Mouse (Mus musculus) CH12.LX (cell line): ENCODE measurements around the gene Dcst1. TPM values are rescaled to one million over a fixed set of nuclear protein-coding genes. Genes with fewer than 3 reads are reported as not detected.

Experiments used
- DNase-seq: peaks from one replicate; pipeline ENCODE4 v3.0.0-alpha.2; 2013; ENCODE audit errors: extremely low read depth
- H3K27ac ChIP-seq: 2 replicates; pipeline ENCODE4 v1.5.1; 2012; ENCODE audit warnings: low read depth, mild to moderate bottlenecking, control low read depth, moderate library complexity; ENCODE audit not compliant: insufficient read depth
- H3K27me3 ChIP-seq: replicated peaks from 2 replicates; pipeline ENCODE3; 2012; ENCODE audit warnings: inconsistent platforms
- H3K36me3 ChIP-seq, 2 experiments: replicated peaks in 1 of 2; 2 replicates each; pipeline versions ENCODE3 to v1.6.1; 2012; ENCODE audit warnings: inconsistent platforms in 1 of 2, low read length in 1 of 2, mild to moderate bottlenecking in 1 of 2, mixed read lengths in 1 of 2, moderate library complexity in 1 of 2; ENCODE audit not compliant: control insufficient read depth in 1 of 2, insufficient read depth in 1 of 2
- H3K4me1 ChIP-seq, 2 experiments: 2 replicates each; pipeline ENCODE4 v1.6.1; 2012; ENCODE audit warnings: inconsistent platforms in 1 of 2, moderate library complexity in 1 of 2; ENCODE audit not compliant: insufficient read depth in 2 of 2, control insufficient read depth in 1 of 2
- H3K4me2 ChIP-seq: 2 replicates; pipeline ENCODE4 v1.6.1; 2012; ENCODE audit warnings: low read depth, mild to moderate bottlenecking, control low read depth; ENCODE audit not compliant: poor library complexity, insufficient read depth, severe bottlenecking
- H3K4me3 ChIP-seq, 3 experiments: fragments of 150-350 bp in 1 of 3; sonication (generic) in 1 of 3; replicated peaks in 1 of 3; 2 replicates each; pipeline versions ENCODE3 to v1.5.1; 2011 to 2012; ENCODE audit warnings: low read depth in 2 of 3, low read length in 2 of 3, mild to moderate bottlenecking in 2 of 3, moderate library complexity in 2 of 3, control low read depth in 1 of 3, improper control_type of control experiment in 1 of 3, inconsistent platforms in 1 of 3, mixed read lengths in 1 of 3; ENCODE audit not compliant: poor library complexity in 1 of 3
- H3K79me2 ChIP-seq: replicated peaks from 2 replicates; pipeline ENCODE4 v1.6.1; 2012; ENCODE audit warnings: mild to moderate bottlenecking, moderate library complexity; ENCODE audit not compliant: control insufficient read depth, poor library complexity, insufficient read depth, severe bottlenecking; ENCODE audit errors: extremely low read depth
- H3K9ac ChIP-seq: 2 replicates; pipeline ENCODE4 v1.6.1; 2012; ENCODE audit warnings: low read depth, mild to moderate bottlenecking, control low read depth, moderate library complexity; ENCODE audit not compliant: insufficient read depth
- H3K9me3 ChIP-seq: replicated peaks from 2 replicates; pipeline ENCODE3; 2012; ENCODE audit warnings: low read length, inconsistent platforms, mixed read lengths
- BHLHE40 ChIP-seq: IDR thresholded peaks from 2 replicates; pipeline ENCODE4 v1.6.1; 2011; ENCODE audit warnings: mild to moderate bottlenecking, low read depth, low read length, improper control_type of control experiment
- CHD2 ChIP-seq: IDR thresholded peaks from 2 replicates; pipeline ENCODE4 v1.6.1; 2011; ENCODE audit warnings: low read length, improper control_type of control experiment
- E2F4 ChIP-seq: IDR thresholded peaks from 2 replicates; pipeline ENCODE4 v1.6.1; 2011; ENCODE audit warnings: low read depth, low read length, improper control_type of control experiment; ENCODE audit not compliant: insufficient replicate concordance
- ELF1 ChIP-seq: IDR thresholded peaks from 2 replicates; pipeline ENCODE4 v1.6.1; 2014; ENCODE audit warnings: low read depth, mild to moderate bottlenecking, inconsistent platforms, low read length, improper control_type of control experiment
- EP300 ChIP-seq: IDR thresholded peaks from 2 replicates; pipeline ENCODE4 v1.6.1; 2011; ENCODE audit warnings: low read length, improper control_type of control experiment
- GABPA ChIP-seq: IDR thresholded peaks from 2 replicates; pipeline ENCODE4 v1.6.1; 2012; ENCODE audit warnings: low read depth, low read length, improper control_type of control experiment, inconsistent platforms; ENCODE audit not compliant: insufficient replicate concordance
- HCFC1 ChIP-seq: IDR thresholded peaks from 2 replicates; pipeline ENCODE4 v1.6.1; 2012; ENCODE audit warnings: low read depth, mild to moderate bottlenecking, inconsistent platforms, low read length, improper control_type of control experiment
- JUN ChIP-seq: IDR thresholded peaks from 2 replicates; pipeline ENCODE4 v1.6.1; 2011; ENCODE audit warnings: low read depth, mild to moderate bottlenecking, low read length, improper control_type of control experiment, moderate library complexity; ENCODE audit not compliant: insufficient read depth
- KAT2A ChIP-seq: IDR thresholded peaks from 2 replicates; pipeline ENCODE4 v1.6.1; 2012; ENCODE audit warnings: low read length, improper control_type of control experiment, inconsistent platforms; ENCODE audit not compliant: insufficient replicate concordance
- MAFK ChIP-seq: IDR thresholded peaks from 2 replicates; pipeline ENCODE4 v1.6.1; 2011; ENCODE audit warnings: low read length, improper control_type of control experiment; ENCODE audit not compliant: insufficient replicate concordance
- MAX ChIP-seq: IDR thresholded peaks from 2 replicates; pipeline ENCODE4 v1.6.1; 2011; ENCODE audit warnings: low read length, improper control_type of control experiment
- MAZ ChIP-seq: IDR thresholded peaks from 2 replicates; pipeline ENCODE4 v1.6.1; 2012; ENCODE audit warnings: low read depth, mild to moderate bottlenecking, inconsistent platforms, low read length, improper control_type of control experiment, moderate library complexity
- MEF2A ChIP-seq: IDR thresholded peaks from 2 replicates; pipeline ENCODE4 v1.6.1; 2014; ENCODE audit warnings: low read depth, mild to moderate bottlenecking, inconsistent platforms, low read length, improper control_type of control experiment, borderline replicate concordance
- MXI1 ChIP-seq: IDR thresholded peaks from 2 replicates; pipeline ENCODE4 v1.6.1; 2011; ENCODE audit warnings: mild to moderate bottlenecking, low read depth, low read length, improper control_type of control experiment
- NELFE ChIP-seq: IDR thresholded peaks from 2 replicates; pipeline ENCODE4 v1.6.1; 2011; ENCODE audit warnings: low read depth, low read length, improper control_type of control experiment
- NRF1 ChIP-seq: IDR thresholded peaks from 2 replicates; pipeline ENCODE4 v1.6.1; 2014; ENCODE audit warnings: low read depth, mild to moderate bottlenecking, inconsistent platforms, low read length, improper control_type of control experiment, moderate library complexity
- POLR2AphosphoS2 ChIP-seq: IDR thresholded peaks from 2 replicates; pipeline ENCODE4 v1.6.1; 2011; ENCODE audit warnings: low read depth, low read length, improper control_type of control experiment
- RAD21 ChIP-seq: IDR thresholded peaks from 2 replicates; pipeline ENCODE4 v1.6.1; 2011; ENCODE audit warnings: low read depth, mild to moderate bottlenecking, low read length, improper control_type of control experiment, moderate library complexity
- RCOR1 ChIP-seq: conservative IDR thresholded peaks from 2 replicates; pipeline ENCODE4 v1.6.1; 2012; ENCODE audit warnings: low read depth, mild to moderate bottlenecking, inconsistent platforms, low read length, improper control_type of control experiment
- UBTF ChIP-seq: IDR thresholded peaks from 2 replicates; pipeline ENCODE4 v1.6.1; 2012; ENCODE audit warnings: low read depth, mild to moderate bottlenecking, inconsistent platforms, low read length, improper control_type of control experiment, moderate library complexity
- ZC3H11A ChIP-seq: IDR thresholded peaks from 2 replicates; pipeline ENCODE4 v1.6.1; 2012; ENCODE audit warnings: low read depth, mild to moderate bottlenecking, inconsistent platforms, low read length, improper control_type of control experiment
- ZKSCAN1 ChIP-seq: IDR thresholded peaks from 2 replicates; pipeline ENCODE4 v1.6.1; 2012; ENCODE audit warnings: low read depth, inconsistent platforms, low read length, improper control_type of control experiment, borderline replicate concordance
- ZMIZ1 ChIP-seq: IDR thresholded peaks from 2 replicates; pipeline ENCODE4 v1.6.1; 2012; ENCODE audit warnings: low read depth, mild to moderate bottlenecking, inconsistent platforms, low read length, improper control_type of control experiment
- dilution Hi-C: fragments of 300-500 bp; cut with MboI; formaldehyde crosslinking; loops from 2 replicates; pipeline ENCODE4 v1.14.3; 2020; ENCODE audit warnings: low sequenced_read_pairs; ENCODE audit not compliant: extremely low pct_unique_long_range_greater_than_20kb, extremely low pct_ligation_motif_present
- in situ Hi-C: fragments of 300-500 bp; cut with MboI; formaldehyde crosslinking; loops from 3 replicates; pipeline ENCODE4 v1.14.3; 2019; ENCODE audit warnings: low sequenced_read_pairs, low pct_ligation_motif_present, low pct_unique_long_range_greater_than_20kb, mixed read lengths
- polyA plus RNA-seq: library from polyadenylated mRNA; unstranded; fragments of >175 nt; gene quantifications from 2 replicates; pipeline ENCODE4 v1.2.1, GENCODE M21; 2012; ENCODE audit warnings: low read depth; ENCODE audit not compliant: insufficient read length
- total RNA-seq, 2 experiments: library from RNA; depleted of rRNA; stranded (reverse); fragments of 300-350 nt in 1 of 2; fragments of >200 nt in 1 of 2; gene quantifications; 2 replicates each; pipeline ENCODE4 v1.2.3; 2012 to 2014

Gene Dcst1
- total and polyA plus RNA-seq, 3 experiments = 0.04 to 0.10 TPM; not detected in 1

DNA sequence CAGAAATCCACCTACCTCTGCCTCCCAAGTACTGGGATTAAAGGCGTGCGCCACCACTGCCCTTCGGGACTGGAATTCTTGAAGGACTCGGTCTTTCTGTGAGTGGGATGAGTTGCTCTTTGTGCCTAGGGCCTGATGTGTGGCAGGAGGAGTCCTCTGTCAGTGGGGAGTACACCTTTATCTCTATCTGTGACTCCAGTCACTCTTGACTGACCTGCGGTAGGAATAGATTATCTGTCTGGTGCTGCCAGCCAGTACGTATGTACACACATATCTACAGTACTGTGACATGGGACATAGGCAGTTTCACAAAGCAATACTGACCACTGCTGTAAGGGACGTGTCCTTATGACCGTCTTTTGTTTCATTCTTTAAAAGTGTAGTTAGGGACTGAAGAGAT lies 39.2 kb downstream of the Dcst1 start:
- Histone ChIP-seq H3K9ac (no peak overlapping the region), H3K4me1 (peaks cover 21 to 29% of the 10 kb centered on the region in 2 experiments), H3K27ac (no peak overlapping the region), H3K36me3 (no peaks in the 10 kb centered on the region), H3K4me2 (no peak overlapping the region), H3K4me3 (no peak overlapping the region), H3K27me3 (peaks cover 74% of the 10 kb centered on the region), H3K79me2 (no peaks in the 10 kb centered on the region), H3K9me3 (no peaks in the 10 kb centered on the region)
- TF ChIP-seq E2F4 (no peak), RCOR1 (no peak), MAZ (no peak), NELFE (no peak), MXI1 (no peak), ZC3H11A (no peak), MAX (no peak), RAD21 (no peak), KAT2A (no peak), CHD2 (no peak), HCFC1 (no peak), POLR2AphosphoS2 (no peak), MEF2A (no peak), JUN (no peak)
- in situ Hi-C loops = loop anchor here (25.0 kb wide), 2 partner anchors 361 to 436 kb away; partner anchors contain the start of genes Chrnb2 and Ube2q1
- DNase-seq = no peak
- dilution Hi-C loops = no loop called here

DNA sequence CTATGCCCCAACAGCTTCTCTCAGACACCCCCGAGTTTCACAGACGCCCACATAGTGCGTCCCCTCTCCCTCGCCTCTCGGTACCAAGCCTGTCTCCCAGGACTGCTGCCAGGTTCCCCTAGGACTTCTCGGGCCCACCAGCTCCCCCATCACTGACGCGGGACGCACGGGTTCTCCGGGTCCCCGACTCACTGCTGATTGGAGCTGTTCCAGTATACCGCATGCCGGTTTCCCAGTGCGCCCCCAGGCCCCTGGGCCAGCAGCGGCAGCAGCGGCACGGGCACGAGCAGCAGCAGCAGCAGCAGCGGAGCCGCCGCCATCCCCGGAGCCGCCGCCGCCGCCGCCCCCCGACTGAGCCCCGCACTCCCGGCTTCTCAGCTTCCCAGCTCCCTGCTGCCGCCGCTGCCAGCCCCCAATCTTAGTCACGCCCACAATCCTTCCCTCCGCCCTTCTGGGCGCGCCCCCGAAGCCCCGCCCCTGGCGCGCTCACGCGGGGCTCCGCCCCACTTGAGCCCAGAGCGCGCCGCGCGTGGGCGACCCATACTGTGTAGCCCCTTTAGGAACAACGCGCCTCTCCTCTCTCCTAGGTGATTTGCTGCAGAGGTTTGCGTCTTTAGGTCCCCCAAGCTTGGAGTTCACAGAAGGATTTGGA lies 42.4 kb downstream of the Dcst1 start, which contains the start of gene Efna3:
Efna3 (minus strand) TSS at position 452 of the 652 bp plus-strand sequence.
- no peak for DNase-seq
- TF ChIP-seq NRF1 (no peak), JUN (no peak), ZKSCAN1 (no peak), NELFE (no peak), ZMIZ1 (no peak), ELF1 (no peak), GABPA (no peak), UBTF (no peak), EP300 (no peak), CHD2 (no peak), MAZ (no peak), BHLHE40 (no peak), MAFK (no peak)

More for the DNA sequence above, 42.4 kb downstream of the Dcst1 start, which contains the start of gene Efna3:
- Histone ChIP-seq H3K9me3 (peaks cover 3% of the 10 kb centered on the region), H3K4me2 (peak within 1 kb of the TSS; percentile 88), H3K27me3 (peaks cover 84% of the 10 kb centered on the region), H3K4me1 (peaks cover 24 to 38% of the 10 kb centered on the region in 2 experiments), H3K79me2 (no peaks in the 10 kb centered on the region), H3K27ac (no peak within 1 kb of the TSS), H3K4me3 (peak within 1 kb of the TSS in 2 of 3 experiments; percentile 4 to 53), H3K9ac (no peak within 1 kb of the TSS), H3K36me3 (no peaks in the 10 kb centered on the region)
- in situ Hi-C loops (no loop called here), dilution Hi-C loops (no loop called here)
